Mouse (Mus musculus) ovary, adult 10 weeks (tissue): ENCODE data around the gene Tfap4. TPM values are rescaled to one million over a fixed set of nuclear protein-coding genes. Genes with fewer than 3 reads are reported as not detected.

Experiments used
- polyA plus RNA-seq: library from polyadenylated mRNA; stranded (reverse); fragments of 350-450 nt; fragmentation: Illumina TruSeq; extraction: RNeasy Lipid Tissue Mini Kit (QIAGEN cat#74804); gene quantifications from one replicate; pipeline ENCODE4 v1.2.3, GENCODE M21; 2014

Gene Tfap4
- 4.1 TPM for polyA plus RNA-seq

DNA sequence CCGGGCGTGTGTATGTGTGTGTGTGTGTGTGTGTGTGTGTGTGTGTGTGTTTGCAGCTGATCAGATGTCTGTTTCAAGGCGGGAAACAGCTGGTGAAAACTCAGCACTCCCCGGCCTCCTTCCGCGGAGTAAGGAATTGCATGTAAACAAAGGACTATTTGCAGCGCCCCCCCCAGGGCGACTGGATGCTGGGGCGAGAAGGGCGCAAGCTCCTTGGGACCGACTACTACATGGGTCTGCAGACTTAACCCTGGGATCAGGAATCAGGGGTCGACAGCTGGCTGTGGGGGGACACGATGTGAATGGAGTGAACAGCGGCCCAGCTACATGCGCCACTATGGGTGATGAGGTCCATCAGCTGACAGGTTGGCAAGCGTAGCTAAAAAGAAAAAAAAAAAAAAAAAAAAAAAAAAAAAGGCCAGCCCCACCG is at the start of gene Tfap4:
TSS of gene Tfap4 (minus strand) at position 140 of the 430 bp plus-strand sequence.

DNA sequence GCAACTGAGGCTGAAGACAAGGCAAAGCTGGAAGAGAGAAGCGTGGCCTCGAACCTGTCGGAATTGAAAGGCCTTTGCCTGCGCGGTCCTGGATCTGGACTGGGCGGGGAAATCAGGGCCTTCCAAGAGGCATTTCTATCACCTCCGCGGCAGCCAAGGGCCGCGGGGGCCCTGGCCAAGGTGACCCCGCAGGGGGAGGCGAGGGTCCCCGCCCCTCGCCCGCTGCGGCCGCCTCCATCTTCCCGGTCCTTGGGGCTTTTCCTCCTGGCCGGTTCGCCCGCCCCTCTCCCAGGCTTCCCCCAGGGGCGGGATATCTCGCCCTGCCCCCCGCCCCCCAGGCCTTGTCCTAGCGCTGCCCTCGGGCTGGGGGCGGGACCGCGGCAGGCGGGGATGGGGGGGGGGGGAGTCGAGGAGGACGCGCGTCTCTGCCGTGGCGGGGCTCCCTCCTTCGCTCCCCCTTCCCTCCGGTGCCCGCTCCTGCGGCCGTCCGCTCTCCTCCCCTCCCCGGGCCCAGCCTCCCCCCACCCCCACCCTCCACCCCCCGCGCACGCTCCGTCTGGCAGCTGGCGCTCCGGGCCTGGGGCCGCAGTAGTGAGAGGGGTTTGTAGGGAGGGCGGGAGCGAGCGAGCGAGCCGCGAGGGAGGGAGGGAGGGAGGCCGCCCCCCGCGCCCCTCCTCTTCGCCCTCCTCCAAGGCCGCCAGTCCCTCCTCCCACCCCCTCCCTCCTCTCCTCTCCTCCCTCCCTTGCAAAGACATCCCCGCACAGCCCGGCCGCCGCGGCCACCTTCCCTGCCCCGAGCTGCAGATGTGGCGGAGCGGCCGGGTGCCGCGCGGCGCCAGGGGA is 34.5 kb upstream of the Tfap4 start, which contains the start of gene Glis2:
TSS of gene Glis2 (plus strand) at position 743 of the 843 bp plus-strand sequence.

DNA sequence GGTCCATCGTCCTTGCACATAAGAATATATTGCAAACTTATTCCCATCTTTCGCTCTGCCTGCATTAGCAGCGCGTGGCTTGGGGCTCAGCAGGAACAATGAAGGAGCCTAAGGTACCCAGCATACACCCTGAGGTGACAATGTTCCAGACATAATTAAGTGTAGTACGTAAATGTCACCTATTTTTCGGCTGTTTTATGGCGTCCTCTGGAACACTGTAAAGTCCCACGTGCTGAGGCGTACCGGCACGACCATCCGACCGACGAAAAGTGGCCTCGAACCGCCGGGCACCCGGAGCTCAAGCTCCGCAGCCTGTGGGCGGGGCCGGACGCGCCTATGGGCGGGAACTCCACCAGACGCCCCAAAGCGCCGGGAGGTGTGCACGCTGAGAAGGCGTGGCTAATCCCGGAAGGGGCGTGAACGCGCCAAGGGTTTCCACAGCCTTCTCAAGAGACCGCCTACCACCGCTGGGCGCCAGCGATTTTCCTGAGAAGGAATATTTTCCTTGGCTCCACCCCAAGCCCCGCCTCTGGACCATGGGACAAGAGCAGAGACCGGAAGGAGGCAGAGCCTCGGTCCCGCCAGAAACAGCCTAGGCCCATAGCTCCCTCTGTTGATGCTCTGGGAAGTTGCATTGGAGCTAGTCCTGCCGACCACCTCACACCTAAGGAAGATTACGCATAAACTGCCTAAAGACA is 18.0 kb downstream of the Tfap4 start, which contains the start of gene Srl:
TSS of gene Srl (minus strand) at position 316 of the 698 bp plus-strand sequence.

Other genes starting within 250 kb of the Tfap4 start
- 5.9 TPM for gene Adcy9, start 139.4 kb downstream of the Tfap4 start, polyA plus RNA-seq
- gene Srl, start 18.0 kb downstream of the Tfap4 start, polyA plus RNA-seq: 8.3 TPM
- gene Glis2, start 34.9 kb upstream of the Tfap4 start, polyA plus RNA-seq: 4.1 TPM
- 8.5 TPM for gene Pam16, start 65.1 kb upstream of the Tfap4 start, polyA plus RNA-seq
- gene Vasn, start 80.1 kb upstream of the Tfap4 start, polyA plus RNA-seq: 3.6 TPM
- gene Dnaja3, start 80.1 kb upstream of the Tfap4 start, polyA plus RNA-seq: 27.7 TPM
- 0.66 TPM for gene Coro7, start 119.9 kb upstream of the Tfap4 start, polyA plus RNA-seq
- gene Nmral1, start 159.5 kb upstream of the Tfap4 start, polyA plus RNA-seq: 0.31 TPM
- 48.7 TPM for gene Hmox2, start 166.5 kb upstream of the Tfap4 start, polyA plus RNA-seq
- 46.7 TPM for gene Cdip1, start 230.4 kb upstream of the Tfap4 start, polyA plus RNA-seq